Mouse (Mus musculus): ENCODE results near the gene Fndc3b. TPM values are rescaled to one million over a fixed set of nuclear protein-coding genes. Genes with fewer than 3 reads are reported as not detected.
A peak's percentile ranks its signal among the peaks of the same experiment; 100 is the strongest.

Fndc3b gene
- polyA plus RNA-seq, 2 experiments = 4.2 to 5.5 TPM

DNA sequence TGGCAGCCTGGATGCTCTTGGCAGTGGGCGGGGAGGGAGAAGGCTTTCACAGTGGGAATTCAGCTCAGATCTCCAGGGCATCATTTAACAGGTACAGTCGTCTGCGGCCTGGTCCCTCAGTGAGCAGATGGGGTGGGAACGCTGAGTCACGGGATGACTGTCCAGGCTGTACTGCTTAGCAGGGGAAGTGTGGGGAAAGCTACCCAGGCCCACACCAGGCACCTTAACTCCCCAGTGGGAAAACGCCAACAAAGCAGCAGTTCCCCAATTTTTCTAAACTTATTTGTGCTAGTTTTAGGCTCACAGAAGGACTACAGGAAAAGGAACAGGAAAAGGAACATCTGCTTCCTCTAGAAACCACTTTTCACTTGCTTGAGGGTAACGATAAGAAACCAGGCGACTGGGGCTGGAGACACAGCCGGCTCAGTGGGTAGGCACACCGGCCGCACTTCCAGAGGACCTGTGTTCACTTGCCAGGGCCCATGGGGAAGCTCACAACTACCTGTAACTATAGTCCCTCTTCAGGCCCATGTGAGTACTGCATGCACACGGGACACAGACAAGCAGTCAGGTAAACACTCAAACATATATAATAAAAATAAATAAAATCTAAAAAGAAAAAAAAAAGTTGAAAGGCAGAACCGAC is 257.5 kb downstream of the Fndc3b start:
- Histone ChIP-seq H3K27me3 (ENCODE audit: control insufficient read depth, insufficient read depth, low read length) (no peaks in the 10 kb centered on the region), H3K4me2 (ENCODE audit: low read depth) (no peak overlapping the region), H3K9ac (replicated peaks) (no peak overlapping the region), H3K4me1 (replicated peaks; ENCODE audit: control insufficient read depth in 2 of 2, insufficient read depth in 2 of 2, low read length in 1 of 2) (peaks cover 0 to 2% of the 10 kb centered on the region in 2 experiments; a peak in 1 of 4 replicates), H3K4me3 (ENCODE audit: insufficient read depth in 1 of 2, low read depth in 2 of 2, low read length in 2 of 2) (no peak overlapping the region), H3K36me3 (replicated peaks; ENCODE audit: control insufficient read depth, insufficient read depth, low read depth) (no peaks in the 10 kb centered on the region; the same call in 1 of the 2 replicates), H3K9me3 (ENCODE audit: control insufficient read depth, low read length) (no peaks in the 10 kb centered on the region), H3K27ac (no peak overlapping the region)
- ATAC-seq (ENCODE audit: insufficient read depth) (no peak), DNase-seq (ENCODE audit: low read depth in 3 of 3, low spot score in 3 of 3) (no peak)
- peak; percentile 18; the same call in 1 of the 2 replicates for TF ChIP-seq CTCF (IDR thresholded peaks at IDR 0.05; ENCODE audit: low read depth)
- TF ChIP-seq EP300 (IDR thresholded peaks at IDR 0.05; ENCODE audit: low read depth) = no peak
- WGBS (ENCODE audit: insufficient replicate concordance) = 31% methylated on average over 13 of the region's 13 CpGs

DNA sequence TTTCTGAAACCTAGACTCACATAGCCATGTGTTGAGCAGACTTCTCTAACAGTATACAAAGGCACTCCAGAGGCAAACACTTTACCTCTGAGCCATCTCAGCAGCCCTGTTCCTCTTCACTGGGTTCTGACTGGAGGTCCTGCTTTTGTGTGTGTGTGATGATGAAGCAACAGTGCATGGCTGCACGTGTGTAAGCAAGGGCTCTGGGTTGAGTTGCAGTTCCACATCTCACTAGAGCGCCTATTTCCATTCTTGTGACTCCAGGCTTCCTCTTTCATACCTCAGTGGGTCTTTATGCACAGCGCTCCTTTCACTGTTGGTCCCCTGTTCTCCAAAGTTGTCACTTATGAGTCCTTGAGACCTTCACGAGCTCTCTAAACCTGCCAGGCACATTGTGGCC is 261.7 kb downstream of the Fndc3b start:
- no peak for ATAC-seq (ENCODE audit: insufficient read depth)

DNA sequence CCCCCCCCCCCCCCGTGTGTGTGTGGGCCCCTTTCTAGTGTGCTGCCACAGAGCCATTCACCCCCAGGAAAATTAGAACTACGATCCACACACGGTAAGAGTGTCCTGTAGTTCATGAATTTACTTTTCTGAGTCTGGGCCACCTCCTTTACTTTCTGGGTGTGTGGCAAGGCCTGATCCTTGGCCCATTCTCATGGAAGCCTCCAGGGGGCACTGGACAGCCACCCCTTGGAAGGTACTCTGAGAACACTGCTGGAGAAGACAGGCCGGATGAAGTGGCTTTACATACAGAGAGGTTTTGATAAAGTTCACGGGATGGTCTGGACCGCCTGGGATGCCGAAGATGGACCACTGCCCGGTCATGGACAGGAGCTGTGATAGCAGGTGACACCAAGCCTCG is 262.7 kb downstream of the Fndc3b start:
- DNase-seq (ENCODE audit: low read depth in 3 of 3, low spot score in 3 of 3) (no peak), ATAC-seq (ENCODE audit: insufficient read depth) (no peak)
- Histone ChIP-seq H3K36me3 (replicated peaks; ENCODE audit: control insufficient read depth, insufficient read depth, low read depth) (no peaks in the 10 kb centered on the region), H3K4me2 (ENCODE audit: low read depth) (no peak overlapping the region), H3K27me3 (ENCODE audit: control insufficient read depth, insufficient read depth, low read length) (no peaks in the 10 kb centered on the region), H3K9ac (replicated peaks) (no peak overlapping the region), H3K9me3 (ENCODE audit: control insufficient read depth, low read length) (no peaks in the 10 kb centered on the region), H3K4me3 (ENCODE audit: insufficient read depth in 1 of 2, low read depth in 2 of 2, low read length in 2 of 2) (no peak overlapping the region), H3K27ac (no peak overlapping the region), H3K4me1 (replicated peaks; ENCODE audit: control insufficient read depth in 2 of 2, insufficient read depth in 2 of 2, low read length in 1 of 2) (no peaks in the 10 kb centered on the region)
- 66% methylated on average over 9 of the region's 9 CpGs for WGBS (ENCODE audit: insufficient replicate concordance)
- TF ChIP-seq CTCF (IDR thresholded peaks at IDR 0.05; ENCODE audit: low read depth) (peak; percentile 35; the same call in 1 of the 2 replicates), EP300 (IDR thresholded peaks at IDR 0.05; ENCODE audit: low read depth) (no peak)

More for the DNA sequence above, 261.7 kb downstream of the Fndc3b start:
- H3K27ac ChIP-seq = no peak overlapping the region
- WGBS (ENCODE audit: insufficient replicate concordance) = 61% methylated on average over 4 of the region's 4 CpGs
- TF ChIP-seq CTCF (IDR thresholded peaks at IDR 0.05; ENCODE audit: low read depth) (no peak), EP300 (IDR thresholded peaks at IDR 0.05; ENCODE audit: low read depth) (no peak)
- no peaks in the 10 kb centered on the region; the same call in 1 of the 2 replicates for H3K36me3 ChIP-seq (replicated peaks; ENCODE audit: control insufficient read depth, insufficient read depth, low read depth)
- peaks cover 0 to 2% of the 10 kb centered on the region in 2 experiments; a peak in 1 of 4 replicates for H3K4me1 ChIP-seq (replicated peaks; ENCODE audit: control insufficient read depth in 2 of 2, insufficient read depth in 2 of 2, low read length in 1 of 2)
- no peak overlapping the region for H3K4me2 ChIP-seq (ENCODE audit: low read depth)
- H3K4me3 ChIP-seq (ENCODE audit: insufficient read depth in 1 of 2, low read depth in 2 of 2, low read length in 2 of 2) = no peak overlapping the region
- no peaks in the 10 kb centered on the region for H3K9me3 ChIP-seq (ENCODE audit: control insufficient read depth, low read length)
- H3K27me3 ChIP-seq (ENCODE audit: control insufficient read depth, insufficient read depth, low read length) = no peaks in the 10 kb centered on the region
- H3K9ac ChIP-seq (replicated peaks) = no peak overlapping the region
- DNase-seq (ENCODE audit: low read depth in 3 of 3, low spot score in 3 of 3) = no peak

DNA sequence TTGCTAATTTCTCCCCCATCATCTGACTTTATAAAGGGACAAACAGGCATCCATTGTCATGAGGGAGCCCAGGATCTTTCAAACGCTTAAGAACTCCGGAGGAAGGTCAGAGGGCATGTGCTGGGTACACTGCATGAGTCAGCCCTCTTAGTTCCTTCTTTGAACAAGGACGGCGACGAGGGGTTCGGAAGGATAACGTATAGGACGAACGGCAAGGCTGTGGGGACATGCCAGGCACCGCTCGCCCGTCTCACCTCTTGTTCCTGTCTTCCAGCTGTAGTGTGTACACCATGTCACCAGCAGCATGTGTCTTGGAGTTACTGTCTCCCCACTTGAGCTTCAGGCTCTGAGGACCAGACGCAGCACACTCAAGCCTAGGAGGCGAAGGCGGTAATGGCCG is 271.4 kb downstream of the Fndc3b start:
- H3K36me3 ChIP-seq (replicated peaks; ENCODE audit: control insufficient read depth, insufficient read depth, low read depth) = no peaks in the 10 kb centered on the region
- no peak for DNase-seq (ENCODE audit: low read depth in 3 of 3, low spot score in 3 of 3)
- H3K4me1 ChIP-seq (replicated peaks; ENCODE audit: control insufficient read depth in 2 of 2, insufficient read depth in 2 of 2, low read length in 1 of 2) = no peaks in the 10 kb centered on the region
- H3K9ac ChIP-seq (replicated peaks) = no peak overlapping the region
- no peak overlapping the region for H3K27ac ChIP-seq
- WGBS (ENCODE audit: insufficient replicate concordance) = 49% methylated on average over 16 of the region's 16 CpGs
- no peak overlapping the region for H3K4me3 ChIP-seq (ENCODE audit: insufficient read depth in 1 of 2, low read depth in 2 of 2, low read length in 2 of 2)
- H3K9me3 ChIP-seq (ENCODE audit: control insufficient read depth, low read length) = no peaks in the 10 kb centered on the region
- TF ChIP-seq CTCF (IDR thresholded peaks at IDR 0.05; ENCODE audit: low read depth) (no peak), EP300 (IDR thresholded peaks at IDR 0.05; ENCODE audit: low read depth) (no peak)
- H3K27me3 ChIP-seq (ENCODE audit: control insufficient read depth, insufficient read depth, low read length) = no peaks in the 10 kb centered on the region
- ATAC-seq (ENCODE audit: insufficient read depth) = no peak
- no peak overlapping the region for H3K4me2 ChIP-seq (ENCODE audit: low read depth)

DNA sequence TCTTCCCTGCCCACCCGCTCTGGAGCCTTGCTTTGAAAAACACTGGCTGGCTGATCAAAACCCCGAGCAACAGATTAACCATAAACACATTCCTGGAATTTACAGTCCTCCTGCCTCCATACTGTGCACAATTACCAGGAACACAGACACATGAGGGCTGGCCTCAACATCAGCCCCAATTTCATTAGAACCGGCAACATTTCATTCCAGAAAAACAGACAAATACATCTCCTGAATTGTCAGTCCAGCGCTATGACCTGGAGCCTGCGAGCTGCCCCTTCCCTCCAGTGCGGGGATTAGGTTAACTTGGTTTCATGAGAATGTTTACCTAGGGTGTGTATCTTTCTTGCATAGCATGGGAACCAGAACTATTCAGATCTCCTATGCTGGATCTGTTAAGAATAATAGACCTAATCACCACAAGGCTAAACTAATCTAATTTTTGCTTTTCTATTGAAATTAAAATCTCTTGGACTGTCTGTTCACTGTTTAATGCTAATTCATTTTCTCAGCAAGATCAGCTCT is 275.9 kb downstream of the Fndc3b start:
- DNase-seq (ENCODE audit: low read depth in 3 of 3, low spot score in 3 of 3) (no peak), ATAC-seq (ENCODE audit: insufficient read depth) (no peak)
- WGBS (ENCODE audit: insufficient replicate concordance) = 67% methylated on average over 6 of the region's 6 CpGs
- Histone ChIP-seq H3K4me3 (ENCODE audit: insufficient read depth in 1 of 2, low read depth in 2 of 2, low read length in 2 of 2) (no peak overlapping the region), H3K36me3 (replicated peaks; ENCODE audit: control insufficient read depth, insufficient read depth, low read depth) (no peaks in the 10 kb centered on the region), H3K27me3 (ENCODE audit: control insufficient read depth, insufficient read depth, low read length) (no peaks in the 10 kb centered on the region), H3K27ac (no peak overlapping the region), H3K4me1 (replicated peaks; ENCODE audit: control insufficient read depth in 2 of 2, insufficient read depth in 2 of 2, low read length in 1 of 2) (no peaks in the 10 kb centered on the region), H3K4me2 (ENCODE audit: low read depth) (no peak overlapping the region), H3K9me3 (ENCODE audit: control insufficient read depth, low read length) (no peaks in the 10 kb centered on the region), H3K9ac (replicated peaks) (no peak overlapping the region)
- TF ChIP-seq EP300 (IDR thresholded peaks at IDR 0.05; ENCODE audit: low read depth) (no peak), CTCF (IDR thresholded peaks at IDR 0.05; ENCODE audit: low read depth) (no peak)

Measured in liver, embryonic 14.5 days (tissue).